Mouse (Mus musculus) liver, embryonic 14.5 days (tissue): Measurements from ENCODE around the gene Poglut1. TPM values are rescaled to one million over a fixed set of nuclear protein-coding genes. Genes with fewer than 3 reads are reported as not detected.

Experiments
- ATAC-seq: fragments of 200-750 bp; cut with Nextera tagmentation; 2 replicates; pipeline ENCODE4 v1.8.0; 2017; ENCODE audit warnings: moderate number of reproducible peaks, mild to moderate bottlenecking, moderate library complexity; ENCODE audit not compliant: insufficient read depth
- DNase-seq, 3 experiments: peaks; one replicate each; pipeline ENCODE4 v3.0.0-alpha.2; 2012 to 2013; ENCODE audit warnings: low read depth in 3 of 3, low spot score in 3 of 3
- H3K27ac ChIP-seq: fragments of 300-500 bp; sonication (generic); 2 replicates; pipeline ENCODE4 v1.5.1; 2014; ENCODE audit warnings: moderate library complexity, mild to moderate bottlenecking, control low read depth, inconsistent platforms
- H3K27me3 ChIP-seq: fragments of 300-500 bp; sonication (generic); 2 replicates; pipeline ENCODE4 v1.6.1; 2014; ENCODE audit warnings: mild to moderate bottlenecking, low read length, moderate library complexity; ENCODE audit not compliant: control insufficient read depth, insufficient read depth
- H3K36me3 ChIP-seq: fragments of 300-500 bp; sonication (generic); replicated peaks from 2 replicates; pipeline ENCODE4 v1.6.1; 2014; ENCODE audit warnings: low read depth; ENCODE audit not compliant: control insufficient read depth, insufficient read depth
- H3K4me1 ChIP-seq, 2 experiments: fragments of 200-500 bp in 1 of 2; fragments of 300-500 bp in 1 of 2; sonication (generic) in 1 of 2; replicated peaks; 2 replicates each; pipeline ENCODE4 v1.6.1; 2012 to 2014; ENCODE audit warnings: antibody characterized with exemption in 1 of 2, inconsistent platforms in 1 of 2, low read length in 1 of 2; ENCODE audit not compliant: control insufficient read depth in 2 of 2, insufficient read depth in 2 of 2
- H3K4me2 ChIP-seq: fragments of 300-500 bp; sonication (generic); 2 replicates; pipeline ENCODE4 v1.6.1; 2014; ENCODE audit warnings: low read depth, mild to moderate bottlenecking, control low read depth, moderate library complexity
- H3K4me3 ChIP-seq, 2 experiments: fragments of 200-500 bp in 1 of 2; fragments of 300-500 bp in 1 of 2; sonication (generic) in 1 of 2; 2 replicates each; pipeline ENCODE4 v1.5.1; 2012 to 2014; ENCODE audit warnings: low read depth in 2 of 2, low read length in 2 of 2, mild to moderate bottlenecking in 2 of 2, control low read depth in 1 of 2, inconsistent platforms in 1 of 2, moderate library complexity in 1 of 2; ENCODE audit not compliant: insufficient read depth in 1 of 2
- H3K9ac ChIP-seq: fragments of 300-500 bp; sonication (generic); replicated peaks from 2 replicates; pipeline ENCODE4 v1.6.1; 2014; ENCODE audit warnings: mild to moderate bottlenecking, control low read depth, moderate library complexity
- H3K9me3 ChIP-seq: fragments of 300-500 bp; sonication (generic); 2 replicates; pipeline ENCODE4 v1.6.1; 2016; ENCODE audit warnings: low read length, mixed read lengths; ENCODE audit not compliant: control insufficient read depth
- CTCF ChIP-seq: IDR thresholded peaks from 2 replicates; pipeline ENCODE4 v1.5.1; 2016; ENCODE audit warnings: antibody characterized with exemption, low read depth, control low read depth
- EP300 ChIP-seq: IDR thresholded peaks from 2 replicates; pipeline ENCODE4 v1.6.1; 2016; ENCODE audit warnings: antibody characterized with exemption, low read depth
- WGBS: fragments of 180-500 bp; shearing (Covaris S2); extraction: QIAGEN DNeasy Blood & Tissue Kit; methylation state at CpG from one replicate; pipeline ENCODE4 v1.1.7; 2014; ENCODE audit not compliant: insufficient replicate concordance; 5-methylcytosine and 5-hydroxymethylcytosine counted together
- polyA plus RNA-seq, 2 experiments: library from polyadenylated mRNA; depleted of rRNA in 1 of 2; stranded (reverse) in 1 of 2; unstranded in 1 of 2; fragments of >200 nt; fragmentation: Nextera tagmentation in 1 of 2; extraction: Ambion mirVana in 1 of 2; gene quantifications; 2 replicates each; pipeline versions ENCODE4 v1.2.1 to v1.2.3; 2012 to 2014

The Poglut1 gene
- polyA plus RNA-seq, 2 experiments = 5.9 to 7.2 TPM

DNA sequence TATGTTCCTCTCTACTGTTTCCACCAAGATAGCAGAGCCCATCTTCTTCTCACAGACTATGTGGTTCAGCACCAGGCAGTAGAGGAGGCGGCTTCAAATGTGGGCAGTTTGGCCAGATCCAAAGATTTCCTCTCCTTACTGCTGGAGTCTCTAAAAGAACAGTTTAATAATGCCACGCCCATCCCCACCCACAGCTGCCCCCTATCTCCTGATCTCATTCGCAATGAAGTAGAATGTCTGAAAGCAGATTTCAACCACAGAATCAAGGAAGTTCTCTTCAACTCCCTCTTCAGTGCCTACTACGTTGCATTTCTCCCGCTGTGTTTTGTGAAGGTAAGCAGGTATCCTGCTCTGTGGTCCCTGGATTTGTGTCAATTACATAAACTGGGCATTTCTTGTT is 35.1 kb upstream of the Poglut1 start:
- H3K27ac ChIP-seq = no peak overlapping the region
- TF ChIP-seq EP300 (no peak), CTCF (no peak)
- DNase-seq = no peak
- H3K4me1 ChIP-seq = peaks cover 0 to 3% of the 10 kb centered on the region in 2 experiments; a peak in 1 of 4 replicates
- H3K36me3 ChIP-seq = peaks cover 36% of the 10 kb centered on the region
- no peaks in the 10 kb centered on the region for H3K27me3 ChIP-seq
- no peak overlapping the region for H3K4me3 ChIP-seq
- WGBS = 36% methylated on average over 5 of the region's 5 CpGs
- no peak overlapping the region for H3K4me2 ChIP-seq
- no peak overlapping the region for H3K9ac ChIP-seq
- no peak for ATAC-seq
- no peaks in the 10 kb centered on the region for H3K9me3 ChIP-seq

DNA sequence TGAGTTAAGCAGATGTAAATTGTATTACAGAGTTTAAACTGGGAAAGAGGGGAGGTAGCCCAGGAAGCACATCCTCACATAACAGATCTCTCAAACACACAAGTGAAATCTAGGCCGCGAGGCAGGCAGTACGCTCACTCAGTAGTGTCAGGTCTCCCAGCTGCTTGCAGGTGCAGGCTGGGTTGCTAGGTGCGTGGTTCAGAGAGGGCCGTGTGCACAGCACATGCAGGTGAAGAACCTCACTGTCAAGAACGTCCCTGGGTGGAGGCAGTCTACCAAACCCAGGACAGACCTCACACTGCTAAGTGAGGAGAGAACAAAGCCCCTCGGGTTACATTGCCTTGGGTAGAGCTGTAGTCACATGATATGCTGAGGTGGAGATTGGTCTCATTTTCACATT is 34.7 kb upstream of the Poglut1 start:
- DNase-seq (no peak), ATAC-seq (no peak)
- Histone ChIP-seq H3K9me3 (no peaks in the 10 kb centered on the region), H3K27me3 (no peaks in the 10 kb centered on the region), H3K4me3 (no peak overlapping the region), H3K4me1 (peaks cover 0 to 3% of the 10 kb centered on the region in 2 experiments; a peak in 1 of 4 replicates), H3K4me2 (no peak overlapping the region), H3K9ac (no peak overlapping the region), H3K36me3 (peaks cover 36% of the 10 kb centered on the region), H3K27ac (no peak overlapping the region)
- TF ChIP-seq CTCF = no peak
- no peak for TF ChIP-seq EP300
- WGBS = 78% methylated on average over 7 of the region's 7 CpGs

DNA sequence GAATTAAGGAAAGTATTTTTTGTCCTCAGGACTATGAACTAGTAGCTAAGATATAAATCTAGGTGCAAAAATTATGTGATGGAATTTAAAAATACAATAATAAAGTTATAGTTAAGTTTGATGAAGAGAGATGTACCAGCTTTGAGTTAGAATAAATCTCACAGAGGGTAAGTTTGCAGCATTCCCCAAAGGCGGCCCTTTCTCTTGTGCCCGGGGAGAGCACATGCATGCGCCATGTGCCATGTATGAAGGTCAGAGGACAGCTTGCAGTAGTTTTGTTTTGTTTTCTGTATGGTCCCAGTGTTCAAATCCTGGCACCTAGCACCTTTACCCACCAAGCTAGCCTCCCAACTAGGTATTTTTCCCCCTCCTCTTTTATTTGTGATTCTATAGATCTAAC is 21.4 kb upstream of the Poglut1 start:
- Histone ChIP-seq H3K4me2 (no peak overlapping the region), H3K4me1 (no peaks in the 10 kb centered on the region), H3K9ac (no peak overlapping the region), H3K36me3 (peaks cover 26% of the 10 kb centered on the region), H3K4me3 (no peak overlapping the region), H3K27me3 (no peaks in the 10 kb centered on the region), H3K9me3 (no peaks in the 10 kb centered on the region), H3K27ac (no peak overlapping the region)
- ATAC-seq = no peak
- 91% methylated on average over 3 of the region's 3 CpGs for WGBS
- no peak for DNase-seq
- TF ChIP-seq CTCF = no peak
- TF ChIP-seq EP300 = no peak

DNA sequence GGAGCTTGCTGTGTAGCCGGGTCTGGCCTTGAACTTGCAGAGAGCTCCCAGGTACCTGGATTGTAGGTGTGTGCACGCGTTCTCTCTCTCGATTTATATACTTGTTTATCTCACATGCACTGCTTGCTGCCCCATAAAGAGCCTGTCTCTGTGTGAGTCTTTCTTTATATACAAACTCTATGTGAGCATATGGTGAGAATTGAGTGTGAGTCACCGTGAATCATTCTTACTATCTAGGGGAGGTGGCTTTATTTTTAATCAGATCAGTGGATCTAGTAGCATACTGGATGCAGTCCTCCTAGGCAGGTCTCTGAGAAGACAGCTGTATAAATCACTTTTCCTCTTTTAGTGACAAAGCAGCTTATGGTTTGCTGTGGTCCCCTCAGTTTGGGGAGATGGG is 18.1 kb upstream of the Poglut1 start:
- H3K36me3 ChIP-seq = peaks cover 20% of the 10 kb centered on the region
- no peak overlapping the region for H3K4me3 ChIP-seq
- TF ChIP-seq EP300 = no peak
- TF ChIP-seq CTCF = no peak
- no peaks in the 10 kb centered on the region for H3K27me3 ChIP-seq
- no peaks in the 10 kb centered on the region for H3K9me3 ChIP-seq
- ATAC-seq (no peak), DNase-seq (no peak)
- H3K9ac ChIP-seq = no peak overlapping the region
- 80% methylated on average over 5 of the region's 5 CpGs for WGBS
- no peak overlapping the region for H3K27ac ChIP-seq
- H3K4me2 ChIP-seq = no peak overlapping the region
- peaks cover 0 to 2% of the 10 kb centered on the region in 2 experiments; a peak in 2 of 4 replicates for H3K4me1 ChIP-seq

DNA sequence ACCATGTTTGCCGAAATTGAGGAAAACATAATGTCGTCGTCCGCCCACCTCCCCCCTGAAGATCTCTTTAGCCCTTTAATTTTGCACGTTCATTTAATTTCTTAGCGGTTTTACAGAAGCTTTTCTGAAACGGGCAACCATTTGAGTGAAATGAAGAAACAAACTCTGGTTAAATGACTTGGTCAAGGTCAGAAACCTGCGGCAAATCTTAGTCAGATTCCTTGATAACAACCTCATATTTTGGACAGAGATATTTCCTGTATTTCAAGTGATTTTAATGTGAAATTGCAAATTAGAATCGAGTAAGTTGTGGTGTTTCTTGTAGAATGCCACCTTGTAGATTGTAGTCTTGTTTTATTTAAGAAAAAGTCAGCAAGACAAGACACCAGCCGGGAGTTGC is 13.5 kb upstream of the Poglut1 start:
- Histone ChIP-seq H3K27me3 (no peaks in the 10 kb centered on the region; the same call in none of the 2 replicates), H3K9ac (peak overlapping the region; percentile 66), H3K36me3 (peaks cover 7% of the 10 kb centered on the region), H3K4me1 (peaks cover 0 to 8% of the 10 kb centered on the region in 2 experiments; a peak in 2 of 4 replicates), H3K9me3 (no peaks in the 10 kb centered on the region), H3K4me2 (peak overlapping the region; percentile 95), H3K4me3 (peak overlapping the region; percentile 69 to 72), H3K27ac (no peak overlapping the region)
- DNase-seq (no peak), ATAC-seq (no peak)
- TF ChIP-seq CTCF (no peak), EP300 (no peak)
- WGBS = 22% methylated on average over 10 of the region's 10 CpGs
